Mouse (Mus musculus) layer of hippocampus, adult 8-10 months (tissue): Measurements from ENCODE around the gene Polr2h. TPM values are rescaled to one million over a fixed set of nuclear protein-coding genes. Genes with fewer than 3 reads are reported as not detected.

Source experiments
- DNase-seq, 2 experiments: peaks; one replicate each; pipeline ENCODE4 v3.0.0; 2022; ENCODE audit warnings: low spot score in 2 of 2
- total RNA-seq, 4 experiments: library from RNA; stranded (reverse); gene quantifications; 2 replicates each; pipeline ENCODE4 v1.2.4; 2022

Polr2h gene
- total RNA-seq, 4 experiments from 2014 or later: 18.6 to 29.3 (median 22.7) TPM

DNA sequence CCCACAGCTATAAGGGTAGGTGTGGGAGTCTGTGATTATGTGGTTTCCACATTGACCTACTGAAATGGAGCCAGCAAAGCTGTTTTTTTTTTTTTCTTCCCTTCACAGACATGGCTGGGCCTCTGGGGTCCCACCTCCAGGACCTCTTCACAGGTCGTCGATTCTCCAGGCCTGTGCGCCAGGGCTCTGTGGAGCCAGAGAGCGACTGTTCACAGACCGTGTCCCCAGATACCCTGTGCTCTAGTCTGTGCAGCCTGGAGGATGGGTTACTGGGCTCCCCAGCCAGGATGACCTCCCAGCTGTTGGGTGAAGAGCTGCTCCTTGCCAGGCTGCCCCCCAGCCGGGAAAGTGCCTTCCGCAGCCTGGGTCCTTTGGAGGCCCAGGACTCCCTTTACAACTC, 16.1 kb upstream of the Polr2h start:
- DNase-seq: no peak

DNA sequence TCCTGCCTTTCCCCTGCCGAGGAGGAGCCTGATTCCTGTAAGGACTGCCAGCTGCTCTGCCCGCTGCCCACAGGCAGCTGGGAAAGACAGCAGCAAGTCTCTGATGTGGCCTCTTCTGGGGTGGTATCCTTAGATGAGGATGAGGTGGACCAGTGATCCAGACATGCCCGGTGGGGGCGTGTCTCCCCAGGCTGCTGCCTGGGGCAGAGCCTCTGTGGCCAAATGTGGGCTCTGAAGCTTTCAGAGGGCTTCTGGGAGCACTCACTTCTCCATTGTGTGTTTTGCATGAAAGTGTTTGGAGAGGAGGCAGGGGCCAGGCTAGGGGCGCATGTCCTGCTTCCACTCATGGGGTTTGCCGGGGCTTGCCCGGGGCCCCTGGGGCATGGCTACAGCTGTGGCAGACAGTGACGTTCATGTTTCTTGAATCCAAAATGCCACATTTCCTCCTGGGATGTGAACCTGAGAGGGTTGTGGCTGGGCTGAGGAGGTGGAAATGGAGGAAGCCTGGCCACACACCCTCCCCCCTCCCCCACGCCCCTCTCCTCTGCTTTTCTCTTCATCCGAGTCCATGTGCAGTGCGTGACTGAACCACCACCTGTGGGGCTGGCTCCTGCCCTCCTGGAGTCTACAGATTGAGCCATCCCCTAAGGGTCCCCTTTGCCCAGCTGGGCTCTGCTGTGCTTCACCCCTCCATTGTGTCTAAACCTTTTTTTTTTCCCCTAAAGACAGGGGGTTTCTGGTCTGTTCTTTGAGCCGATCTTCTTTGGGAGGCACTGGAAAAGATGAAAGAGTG, 15.5 kb upstream of the Polr2h start:
- peak in 1 of 2 experiments; percentile 28 for DNase-seq

DNA sequence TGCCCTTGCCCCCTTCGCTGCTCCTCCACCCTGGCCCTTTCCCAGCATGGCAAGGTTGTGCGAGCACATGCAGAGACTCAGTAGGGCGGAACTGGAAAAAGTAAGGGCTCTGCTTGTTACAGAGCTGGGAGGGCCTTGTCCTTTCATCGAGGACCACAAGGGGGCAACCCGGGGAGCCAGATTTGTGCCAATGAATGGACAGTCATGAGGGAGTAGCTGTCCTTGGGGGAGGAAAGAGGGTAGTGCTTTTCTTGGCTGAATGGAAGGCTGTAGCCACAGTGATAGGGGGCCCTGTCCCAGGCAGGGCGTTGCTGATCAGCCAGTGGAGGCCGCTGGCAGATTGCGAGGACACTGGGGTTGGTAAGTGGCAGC, 15.0 kb upstream of the Polr2h start:
- DNase-seq: peak; percentile 68 to 70

DNA sequence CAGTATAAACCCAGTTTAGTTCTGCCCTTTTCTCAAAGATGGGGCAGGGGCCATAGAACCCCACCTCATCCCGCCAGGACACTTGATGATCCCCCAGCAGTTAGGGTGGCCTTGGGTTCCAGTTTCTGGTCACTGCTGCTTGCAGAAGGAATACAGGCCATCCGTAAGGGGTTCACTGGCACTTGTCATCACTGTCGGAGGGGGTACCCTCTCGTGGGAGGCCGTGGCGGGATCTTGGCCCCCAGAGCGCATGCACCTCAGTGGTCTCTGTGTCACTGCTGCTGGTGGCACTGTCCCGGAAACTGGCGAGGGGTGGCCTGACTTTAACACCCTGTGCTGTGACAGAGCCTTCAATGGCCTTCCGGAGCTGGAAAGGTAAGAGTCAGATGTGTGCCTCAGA, 14.4 kb upstream of the Polr2h start:
- peak in 1 of 2 experiments; percentile 30 for DNase-seq

DNA sequence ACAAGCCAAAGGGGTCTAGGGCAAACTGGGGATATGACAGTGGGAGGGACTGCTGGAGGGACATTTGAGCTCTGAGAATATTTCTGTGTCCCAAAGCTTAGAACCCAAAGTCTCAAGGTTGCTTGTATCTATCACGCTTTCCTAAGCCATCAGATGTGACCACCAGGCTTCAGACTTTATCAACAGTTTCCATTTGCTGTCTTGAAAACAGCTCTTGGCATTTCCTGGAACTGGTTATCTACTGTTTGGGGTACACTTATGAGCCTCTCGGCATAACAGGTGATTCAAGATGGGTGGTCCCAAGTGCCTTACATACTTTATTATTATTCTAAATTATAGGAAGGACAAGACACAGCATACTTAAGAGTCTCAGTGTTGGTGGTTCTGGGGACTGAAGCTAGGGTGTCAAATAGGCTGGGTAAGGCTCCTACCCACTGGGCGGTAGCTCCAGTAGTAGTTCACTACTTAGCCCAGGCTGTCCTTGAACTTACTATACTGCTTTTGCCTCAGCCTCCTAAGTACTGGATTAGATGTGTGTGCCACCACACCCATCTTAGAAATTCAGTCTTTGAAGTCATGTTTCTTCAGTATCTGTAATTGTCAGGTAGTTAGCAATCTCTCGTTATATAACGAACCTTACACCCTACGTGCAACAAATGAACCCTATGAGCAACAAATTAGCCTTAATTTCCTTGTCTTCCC, 13.6 kb upstream of the Polr2h start:
- DNase-seq: no peak

DNA sequence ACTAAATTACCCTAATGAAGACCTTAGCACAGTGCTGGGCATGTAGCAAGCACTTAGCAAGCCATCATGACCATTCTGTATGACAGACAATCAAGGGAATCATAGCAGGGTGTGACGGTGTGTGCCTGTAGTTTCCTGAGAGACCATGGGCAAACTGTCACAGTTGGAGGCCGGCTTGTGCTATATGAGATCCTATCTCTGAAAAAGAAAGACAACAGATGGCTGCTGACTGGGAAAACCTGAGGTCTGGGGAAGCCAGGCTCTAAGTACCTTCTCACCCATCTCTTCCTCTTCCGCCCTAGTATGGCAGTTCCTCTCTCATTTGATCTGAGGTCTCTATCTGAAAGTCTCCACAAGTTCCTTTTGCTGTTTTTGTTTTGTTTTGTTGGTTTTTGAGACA, 11.7 kb upstream of the Polr2h start:
- peak in 1 of 2 experiments; percentile 32 for DNase-seq

DNA sequence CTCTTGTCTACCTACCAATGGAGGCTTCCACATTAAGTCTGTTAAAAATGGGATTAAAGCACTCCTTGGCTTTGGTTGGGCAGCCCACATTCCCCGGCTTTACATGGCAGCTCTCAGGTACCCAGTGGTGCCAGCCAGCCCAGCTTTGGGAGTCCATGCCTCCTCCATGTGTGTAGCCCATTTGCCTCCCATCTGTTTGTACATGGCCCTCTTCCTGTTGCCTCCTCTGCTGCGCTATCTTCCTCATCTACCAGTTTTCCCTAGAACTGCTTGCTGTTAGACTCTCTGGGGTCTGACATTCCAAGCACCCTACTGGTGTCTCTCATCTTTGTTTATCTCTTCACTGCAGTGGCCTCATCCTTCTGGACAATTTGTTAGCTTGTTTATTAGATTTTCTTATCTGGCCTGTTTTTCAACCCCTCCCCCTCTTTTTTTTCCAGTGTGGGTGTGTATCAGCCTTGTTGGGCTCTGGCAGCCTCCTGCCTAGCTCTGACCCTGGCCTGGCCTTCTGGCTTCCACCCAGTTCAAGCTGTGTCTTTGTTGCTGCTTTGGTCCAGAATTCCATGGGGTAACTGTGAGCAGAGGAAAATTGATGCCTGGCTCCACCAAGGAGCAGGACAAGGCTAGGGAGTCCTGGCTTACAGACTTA, 10.9 kb upstream of the Polr2h start:
- peak; percentile 34 to 44 for DNase-seq

DNA sequence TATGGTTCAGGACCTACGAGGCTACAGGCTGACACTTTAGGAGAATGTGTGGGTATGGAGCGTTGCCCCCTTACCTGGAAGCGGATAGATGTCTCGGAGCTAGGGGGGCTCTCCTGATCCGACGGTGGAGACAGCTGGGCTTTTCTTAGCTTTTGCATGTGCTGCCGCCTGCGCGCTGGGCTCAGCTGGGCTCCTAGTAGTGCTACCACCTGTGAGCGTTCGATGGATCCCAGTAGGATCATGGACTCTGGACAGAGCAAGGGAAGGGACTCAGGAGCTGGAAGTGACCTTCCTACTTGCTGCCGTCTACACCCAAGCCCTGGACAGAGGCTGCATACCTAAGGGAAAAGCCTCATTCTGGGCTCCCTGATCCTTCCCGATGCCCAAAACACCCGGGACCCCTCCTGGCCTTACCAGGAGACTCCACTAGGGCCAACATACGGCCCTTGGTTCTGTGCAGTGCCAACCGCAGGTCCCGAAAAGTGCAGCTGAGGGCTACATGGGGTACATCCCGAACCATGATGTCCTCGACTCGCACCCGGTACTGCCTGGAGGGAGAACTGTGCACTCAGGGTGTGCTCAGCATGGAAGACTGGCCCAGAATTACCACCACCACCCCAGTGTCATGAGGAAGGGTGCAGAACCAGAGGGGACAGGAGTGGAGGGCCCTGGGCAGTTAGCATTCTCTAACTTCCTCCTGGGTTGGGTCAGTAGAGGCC, 9.1 kb upstream of the Polr2h start:
- DNase-seq: no peak

DNA sequence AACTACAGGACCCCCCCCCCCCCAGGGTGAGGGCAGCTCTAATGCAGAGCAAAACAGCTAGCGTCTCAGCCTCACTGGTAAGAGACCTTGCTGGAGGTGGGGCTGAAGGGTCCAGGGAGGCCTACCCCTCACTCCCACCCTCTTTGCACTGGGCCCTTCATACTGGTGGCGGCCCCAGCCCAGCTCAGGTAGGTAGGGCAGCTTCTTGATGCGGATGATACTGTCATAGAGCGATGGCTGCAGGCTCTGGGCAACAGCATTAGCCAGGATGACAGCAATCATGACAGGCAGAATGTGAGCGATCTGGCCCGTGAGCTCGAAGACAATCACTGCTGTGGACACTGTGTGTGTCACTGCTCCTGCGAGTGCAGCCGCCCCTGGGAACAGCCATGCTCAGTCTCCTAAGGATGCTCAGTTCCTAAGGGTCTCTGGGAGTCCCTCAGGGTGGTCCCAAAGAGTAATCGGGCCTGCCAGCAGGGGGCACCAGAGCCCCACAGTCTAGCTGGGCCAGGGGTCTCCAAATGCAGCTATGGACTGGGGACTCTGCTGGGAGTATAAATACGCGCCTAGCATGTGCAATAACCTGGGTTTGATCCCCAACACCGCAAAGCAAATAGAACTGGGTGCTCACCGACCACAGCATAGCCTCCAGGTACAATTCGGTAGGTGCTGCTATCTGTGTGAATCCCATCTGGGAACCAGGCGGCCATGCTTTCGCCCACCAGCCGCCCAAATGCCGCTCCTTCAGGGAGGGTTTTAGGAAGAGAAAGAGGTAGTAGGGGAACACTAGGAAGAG, 8.3 kb upstream of the Polr2h start:
- DNase-seq: peak; percentile 31 to 39

DNA sequence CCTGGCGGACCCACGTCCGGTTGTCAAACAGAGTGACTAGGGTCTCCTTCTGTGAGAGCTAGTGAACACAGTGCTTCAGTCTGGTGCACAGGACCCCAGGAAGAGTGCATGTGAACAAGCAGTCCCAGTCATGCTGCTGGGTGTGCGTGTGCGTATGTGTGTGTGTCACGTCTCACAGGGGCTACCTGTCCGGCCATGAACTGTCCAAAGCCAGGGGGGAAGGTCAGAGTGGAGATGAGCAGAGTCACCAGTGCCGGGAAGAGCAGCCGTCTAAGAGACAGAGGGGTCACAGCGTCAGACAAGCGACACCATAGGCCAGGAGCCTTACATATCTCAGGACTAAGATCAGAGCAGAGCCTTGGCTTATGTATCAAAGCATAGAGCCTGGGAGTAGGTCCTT, 7.1 kb upstream of the Polr2h start:
- DNase-seq: no peak

DNA sequence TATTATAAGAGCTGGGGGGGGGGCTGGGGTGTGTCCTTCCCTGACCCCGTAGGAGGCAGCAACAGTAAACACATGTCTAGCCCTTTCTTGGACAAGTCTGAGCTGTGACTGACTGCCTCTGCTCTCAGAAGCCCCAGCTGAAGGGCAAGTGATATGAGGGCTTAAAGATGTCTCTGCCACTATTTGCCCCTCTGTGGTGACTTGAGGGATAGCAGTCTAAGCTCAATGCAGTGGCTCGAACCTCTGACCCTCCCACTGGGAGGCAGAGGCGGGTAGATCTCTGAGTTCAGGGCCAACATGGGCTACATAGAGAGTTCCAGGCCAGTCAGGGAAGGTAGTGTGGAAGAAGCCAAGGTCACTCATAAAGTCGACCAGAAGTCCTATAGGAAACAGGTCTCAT, 6.7 kb upstream of the Polr2h start:
- DNase-seq: no peak

DNA sequence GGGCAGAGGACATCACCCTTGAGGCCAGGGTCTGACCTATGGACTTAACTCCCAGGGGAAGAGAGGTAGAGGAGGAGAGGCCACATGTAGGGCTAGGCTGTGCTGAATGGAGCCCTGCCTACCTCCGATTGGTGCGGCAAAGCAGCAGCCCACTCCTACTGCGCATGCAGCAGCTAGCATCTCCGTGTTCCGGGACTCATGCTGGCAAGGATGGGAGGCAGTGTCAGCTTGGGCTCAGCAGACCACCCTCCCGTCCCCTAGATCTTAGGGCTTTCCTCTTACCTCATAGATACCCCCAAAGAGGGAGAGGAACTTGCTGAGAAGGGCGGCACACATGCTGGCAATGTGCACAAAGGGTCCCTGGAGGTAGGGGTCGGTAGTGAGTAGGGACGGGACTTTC, 5.3 kb upstream of the Polr2h start:
- no peak for DNase-seq

DNA sequence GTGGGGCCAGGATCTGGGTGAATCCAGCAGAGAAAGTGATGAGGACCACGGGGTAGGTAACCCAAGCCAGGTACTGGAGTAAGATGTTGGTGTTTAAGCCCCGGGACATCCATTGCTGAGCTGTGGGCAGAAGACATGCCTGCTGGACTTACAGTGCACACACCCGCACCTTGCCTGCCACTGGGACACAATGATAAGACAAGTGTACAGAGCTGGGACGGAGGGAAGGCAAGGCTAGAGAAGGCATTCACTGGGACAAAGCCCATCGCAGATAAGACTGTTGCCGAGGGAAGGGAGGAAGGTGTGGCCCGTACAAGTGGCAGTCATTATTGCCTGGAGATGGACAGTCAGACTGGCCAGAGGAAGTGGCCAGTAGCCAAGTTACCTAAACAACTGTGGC, 4.6 kb upstream of the Polr2h start:
- DNase-seq: no peak

DNA sequence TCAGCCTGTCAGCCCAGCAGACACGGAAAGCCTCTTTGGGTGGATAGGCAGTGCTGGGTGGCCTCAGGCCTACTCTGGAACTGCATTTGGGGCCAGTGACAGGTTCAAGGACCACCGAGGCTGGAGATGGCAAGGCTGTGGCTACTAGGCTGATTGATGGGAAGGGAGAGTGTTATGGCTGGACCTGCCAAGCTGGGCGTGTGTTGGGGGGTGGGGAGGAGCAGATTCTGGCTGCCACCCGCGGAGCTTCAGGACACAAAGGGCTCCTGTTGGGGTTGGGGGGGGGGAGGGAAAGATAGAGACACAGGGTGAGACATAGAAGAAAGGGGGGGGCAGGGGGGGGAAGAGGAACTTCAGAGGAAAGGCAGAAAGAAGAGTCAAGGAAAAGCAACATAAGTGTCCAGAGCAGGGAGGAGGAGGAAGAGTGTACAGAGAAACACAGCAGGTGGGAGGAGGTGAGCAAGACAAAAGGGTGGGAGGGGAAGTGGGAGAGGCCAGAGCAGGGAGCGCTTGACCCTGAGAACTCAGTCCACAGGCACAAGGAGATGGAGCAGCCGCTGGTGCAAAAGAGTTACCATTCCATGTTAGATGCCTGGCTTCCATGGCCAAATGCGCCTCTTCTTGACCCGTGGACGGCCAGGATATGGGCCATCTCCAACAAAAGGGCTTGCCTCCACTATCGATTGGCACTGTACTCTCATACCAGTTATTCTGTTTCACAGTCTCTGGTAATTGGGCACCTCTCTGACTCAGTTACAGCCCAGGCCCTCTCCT, 3.0 kb upstream of the Polr2h start:
- DNase-seq: no peak

DNA sequence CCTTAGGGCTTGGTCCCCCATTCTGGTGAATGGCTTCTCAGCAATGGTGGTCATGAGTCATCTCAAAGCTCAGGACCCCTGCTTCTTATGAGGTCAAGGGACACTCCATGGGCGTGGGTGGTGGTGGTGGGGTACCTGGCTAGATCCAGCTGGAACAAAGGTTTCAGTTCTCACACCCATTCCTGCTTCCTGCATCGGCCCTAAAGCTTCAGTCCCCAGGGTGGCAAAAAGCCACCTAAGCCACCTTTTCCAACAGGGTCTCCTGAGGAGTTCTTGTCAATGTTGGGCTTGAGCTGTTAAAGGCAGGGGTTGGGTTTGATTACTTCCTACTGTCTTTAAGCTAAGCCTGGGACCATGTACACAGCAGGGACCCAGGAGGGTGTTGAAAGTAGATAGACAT, 2.3 kb upstream of the Polr2h start:
- DNase-seq: no peak

DNA sequence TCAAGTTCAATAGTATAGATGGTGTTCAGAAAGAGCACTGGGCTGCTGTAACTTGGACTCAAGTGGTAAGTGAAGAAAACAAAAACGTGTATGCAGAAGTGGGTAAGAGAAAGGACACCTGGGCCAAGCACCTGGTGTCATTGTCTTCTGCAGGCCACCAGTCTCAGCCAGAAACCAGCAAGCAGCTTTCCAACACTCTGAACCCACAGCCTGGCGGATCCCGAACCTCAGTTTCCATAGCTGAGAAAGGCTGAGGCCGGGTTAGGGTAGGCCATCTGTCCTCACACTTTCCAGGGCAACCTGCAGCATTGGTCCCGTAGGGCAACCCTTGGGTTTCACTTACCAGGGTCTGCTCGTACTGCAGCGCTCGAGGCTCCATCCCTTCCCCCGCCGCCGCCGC, 1.9 kb upstream of the Polr2h start:
- no peak for DNase-seq

DNA sequence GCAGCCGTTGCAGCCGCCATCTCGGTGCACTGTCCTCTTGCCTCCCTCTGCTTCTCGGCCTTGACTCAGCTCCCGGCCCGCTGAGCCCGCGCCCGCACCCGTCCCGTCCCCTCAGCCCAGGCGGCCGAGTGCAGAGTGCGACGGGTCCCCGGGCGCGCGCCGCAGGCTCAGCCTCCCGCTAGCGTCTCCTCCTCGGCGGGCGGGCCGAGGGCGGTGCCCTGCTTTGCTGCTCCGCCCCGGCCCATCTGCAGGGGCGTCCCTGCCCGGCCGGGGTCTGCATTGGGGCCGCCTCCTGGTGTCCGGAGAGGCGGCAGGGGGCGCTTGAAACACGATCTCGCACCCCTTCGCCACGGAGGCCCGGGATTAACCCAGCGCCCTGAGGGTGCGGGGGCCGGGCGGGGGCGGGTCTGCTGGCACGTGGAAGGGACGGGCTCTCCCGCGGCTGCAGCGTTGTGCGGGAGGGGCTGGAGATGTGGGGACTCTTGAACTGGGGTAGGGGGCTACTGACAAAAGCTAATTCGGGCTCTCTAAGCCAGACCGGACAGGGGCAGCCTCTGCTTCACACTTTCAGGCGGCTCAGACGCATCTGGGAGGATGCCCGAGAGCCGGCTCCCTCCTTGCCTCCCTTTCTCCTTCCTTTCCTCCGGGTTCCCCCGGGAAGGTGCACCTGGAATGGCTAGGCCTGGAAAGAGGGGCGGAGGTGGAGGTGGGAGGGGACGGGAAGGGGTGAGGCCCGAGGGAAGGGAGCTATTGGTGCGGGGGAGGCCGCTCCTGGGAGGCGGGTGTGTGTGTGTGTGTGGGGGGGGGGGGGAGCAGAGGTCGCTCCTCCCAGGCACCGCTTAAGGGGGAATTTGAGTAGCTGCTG, 1.3 kb upstream of the Polr2h start:
- peak in 1 of 2 experiments; percentile 77 for DNase-seq

DNA sequence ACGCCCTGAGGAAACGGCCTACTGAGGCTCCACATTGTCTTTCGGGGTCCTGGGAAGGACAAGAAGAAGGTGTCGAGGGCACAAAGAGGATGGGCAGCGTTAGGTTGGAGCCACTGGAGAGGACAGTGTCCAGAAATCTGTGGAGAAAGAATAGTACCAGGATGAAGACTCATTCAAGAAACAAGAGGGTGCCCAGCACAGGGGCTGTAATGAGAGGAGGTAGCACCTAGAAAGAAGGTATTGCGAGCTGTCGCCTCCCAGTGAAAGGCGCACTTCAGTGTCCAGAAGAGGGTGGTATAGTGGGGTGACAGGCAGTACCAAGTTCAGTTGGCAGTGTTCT, 654 bp upstream of the Polr2h start:
- DNase-seq: no peak

DNA sequence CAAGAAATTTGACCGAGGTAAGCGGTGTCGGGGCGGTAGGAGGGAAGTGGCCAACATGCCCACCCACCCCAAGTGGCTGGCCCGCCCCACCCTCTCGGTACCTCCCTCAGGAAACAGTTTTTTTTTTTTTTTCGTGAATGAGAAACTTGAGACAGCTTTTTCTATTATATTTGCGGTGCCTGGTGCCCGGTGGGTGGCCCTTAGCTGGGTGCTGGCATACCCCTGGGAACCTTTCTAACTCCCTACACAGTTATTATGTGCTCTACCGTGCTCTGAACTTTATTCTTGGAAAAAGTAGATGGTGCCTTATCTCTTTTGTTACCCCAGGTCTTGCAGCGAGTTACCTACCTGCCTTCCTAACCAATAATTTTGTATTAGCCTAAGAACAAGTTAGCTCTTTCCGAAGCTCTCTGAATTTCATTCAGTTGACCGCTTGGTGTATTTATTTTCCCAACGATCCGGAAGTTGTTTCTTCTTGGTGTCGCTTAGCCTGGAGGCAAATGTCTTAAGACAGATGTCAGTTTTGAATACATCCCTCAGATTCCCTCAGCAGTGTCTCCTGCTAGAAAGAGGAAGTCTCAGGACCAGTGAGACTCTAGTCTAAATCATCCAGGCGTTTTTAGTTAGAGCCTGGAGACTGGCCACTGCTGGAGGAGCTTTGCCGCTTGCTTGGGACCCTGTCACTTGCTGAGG, 659 bp downstream of the Polr2h start:
- DNase-seq: no peak
